Mouse (Mus musculus): ENCODE data around the gene Mindy2. TPM values are rescaled to one million over a fixed set of nuclear protein-coding genes. Genes with fewer than 3 reads are reported as not detected.

The Mindy2 gene
- 10 to 100 TPM in 2 of 3 experiments, 1 to 10 TPM in 1; 9.4 to 17.6 (median 13.6) TPM for polyA plus RNA-seq (2017; shearing (Covaris generic))

DNA sequence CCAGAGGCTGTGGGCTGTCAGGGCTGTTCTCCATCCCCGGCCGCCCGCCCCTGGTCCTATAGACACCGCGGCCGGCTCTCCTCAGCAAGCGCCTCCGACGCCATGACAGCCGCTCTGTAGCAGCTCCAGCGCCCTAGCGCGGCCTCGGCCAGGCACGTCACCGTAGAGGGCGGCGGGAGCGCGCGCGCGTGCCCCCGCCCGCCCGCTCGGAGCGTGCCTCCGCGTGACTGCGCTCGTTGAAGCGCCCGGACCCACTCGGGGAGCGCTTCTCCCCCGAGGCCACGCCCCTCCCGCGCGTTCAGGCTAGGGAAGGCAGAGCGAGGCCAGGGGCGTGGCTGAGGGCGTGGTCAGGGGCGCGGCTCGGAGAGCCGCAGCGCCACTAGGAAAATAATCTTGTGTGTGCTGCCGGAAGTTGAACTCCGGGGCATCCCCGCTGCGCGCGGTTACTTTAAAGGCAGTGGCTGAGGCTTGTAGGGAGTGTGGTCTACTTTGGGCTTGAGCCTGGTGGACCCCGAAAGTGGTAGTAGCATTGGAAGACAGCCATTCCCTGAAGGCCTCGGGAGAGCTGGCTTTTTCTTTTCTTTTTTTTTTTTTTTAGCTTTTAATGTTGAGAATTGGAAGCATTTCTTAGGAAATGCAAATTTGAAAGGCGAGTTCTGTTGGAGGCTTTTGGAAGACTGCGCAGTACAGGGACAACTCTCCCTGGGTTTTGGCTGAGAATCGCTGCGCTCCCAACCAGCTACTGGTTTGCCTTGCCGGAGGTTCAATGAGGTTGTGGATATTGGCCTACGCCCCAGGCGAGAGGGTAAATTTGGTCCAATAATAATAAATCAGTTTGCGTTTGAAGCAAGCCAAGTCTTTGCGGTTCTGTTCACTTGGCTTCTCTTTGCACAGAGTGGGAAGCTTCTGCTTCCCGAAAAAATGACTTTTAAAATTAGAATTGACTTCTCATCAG, at the start of gene Mindy2:
Gene Mindy2 (minus strand): TSS at position 162 of the 955 bp plus-strand sequence.
- ATAC-seq = peak; percentile 93

DNA sequence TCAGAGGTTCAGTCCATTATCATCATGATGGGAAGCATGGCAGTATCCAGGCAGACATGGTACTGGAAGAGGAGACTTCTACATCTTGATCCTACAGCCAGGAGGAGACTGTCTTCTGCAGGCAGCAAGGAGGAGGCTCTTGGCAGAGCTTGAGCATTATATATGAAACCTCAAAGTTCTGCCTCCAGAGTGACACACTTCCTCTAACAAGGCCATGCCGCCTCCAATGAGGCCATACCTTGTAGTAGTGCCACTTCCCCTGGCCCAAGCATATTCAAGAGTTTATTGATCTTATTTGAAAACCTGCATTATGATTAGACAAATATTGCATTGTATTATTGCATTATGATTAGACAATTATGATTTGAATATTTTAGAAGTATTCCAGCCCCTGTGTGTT, 49.5 kb upstream of the Mindy2 start:
- ATAC-seq = no peak

DNA sequence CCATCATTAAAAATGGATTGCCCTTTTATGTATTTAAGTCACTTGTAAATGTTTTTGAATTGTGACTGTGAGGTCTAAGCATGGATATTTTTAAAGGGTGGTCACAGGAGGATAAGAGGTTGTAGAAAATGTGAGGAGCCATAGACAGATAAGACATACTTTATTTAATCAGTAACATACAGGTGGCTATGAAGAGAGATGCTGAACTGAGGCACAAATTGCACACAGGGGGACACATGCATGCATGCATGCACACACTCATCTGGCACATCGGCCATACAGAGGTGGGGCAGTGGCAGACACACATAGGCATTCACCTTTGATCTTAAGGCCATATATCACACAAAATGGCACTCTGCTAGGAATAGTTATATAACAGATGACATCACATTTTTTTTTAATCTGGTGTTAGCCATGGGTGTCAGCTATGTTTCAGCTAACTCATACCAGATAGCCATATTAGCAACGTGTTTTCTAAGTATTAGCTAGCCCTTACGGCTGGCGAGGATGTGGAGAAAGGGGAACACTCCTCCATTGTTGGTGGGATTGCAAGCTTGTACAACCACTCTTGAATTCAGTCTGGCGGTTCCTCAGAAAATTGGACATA, 46.7 kb upstream of the Mindy2 start:
- ATAC-seq = no peak

DNA sequence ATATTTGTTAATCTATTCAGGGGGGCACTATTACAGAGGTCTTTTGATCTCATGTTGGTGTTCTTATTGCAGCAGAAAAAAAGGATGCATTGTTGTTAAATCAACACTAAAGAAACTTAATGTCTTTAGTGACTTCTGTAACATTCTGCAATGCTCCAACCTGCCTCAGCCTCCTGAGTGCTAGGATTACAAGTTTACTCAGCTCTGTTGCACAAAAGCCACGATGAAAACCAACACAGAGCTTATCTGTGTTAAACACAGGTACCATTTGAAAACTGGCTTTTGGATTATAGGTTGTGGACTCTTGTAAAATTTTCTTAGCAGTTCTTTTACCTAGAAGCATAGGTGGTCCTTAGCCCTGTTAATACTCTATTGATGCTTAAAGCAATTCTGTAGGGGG, 41.1 kb upstream of the Mindy2 start:
- ATAC-seq = no peak

DNA sequence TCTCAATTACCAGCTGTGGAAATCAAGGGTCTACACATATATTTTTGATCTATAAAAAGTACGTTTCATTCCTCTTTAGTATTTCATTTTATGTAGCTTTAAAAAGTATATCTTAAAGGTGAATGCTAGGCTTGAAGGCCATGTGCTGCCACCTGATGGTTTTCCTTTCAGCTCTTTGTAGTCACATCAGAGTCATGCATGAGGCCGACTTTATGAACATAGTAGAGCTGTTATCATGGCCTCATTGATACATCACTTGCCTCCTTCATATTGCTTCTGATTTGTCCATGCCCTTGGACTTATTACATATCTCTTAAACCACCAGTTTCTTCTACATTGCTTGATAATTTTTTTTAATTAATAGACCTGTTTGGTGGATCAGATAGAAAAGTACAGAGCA, 38.7 kb upstream of the Mindy2 start:
- no peak for ATAC-seq

DNA sequence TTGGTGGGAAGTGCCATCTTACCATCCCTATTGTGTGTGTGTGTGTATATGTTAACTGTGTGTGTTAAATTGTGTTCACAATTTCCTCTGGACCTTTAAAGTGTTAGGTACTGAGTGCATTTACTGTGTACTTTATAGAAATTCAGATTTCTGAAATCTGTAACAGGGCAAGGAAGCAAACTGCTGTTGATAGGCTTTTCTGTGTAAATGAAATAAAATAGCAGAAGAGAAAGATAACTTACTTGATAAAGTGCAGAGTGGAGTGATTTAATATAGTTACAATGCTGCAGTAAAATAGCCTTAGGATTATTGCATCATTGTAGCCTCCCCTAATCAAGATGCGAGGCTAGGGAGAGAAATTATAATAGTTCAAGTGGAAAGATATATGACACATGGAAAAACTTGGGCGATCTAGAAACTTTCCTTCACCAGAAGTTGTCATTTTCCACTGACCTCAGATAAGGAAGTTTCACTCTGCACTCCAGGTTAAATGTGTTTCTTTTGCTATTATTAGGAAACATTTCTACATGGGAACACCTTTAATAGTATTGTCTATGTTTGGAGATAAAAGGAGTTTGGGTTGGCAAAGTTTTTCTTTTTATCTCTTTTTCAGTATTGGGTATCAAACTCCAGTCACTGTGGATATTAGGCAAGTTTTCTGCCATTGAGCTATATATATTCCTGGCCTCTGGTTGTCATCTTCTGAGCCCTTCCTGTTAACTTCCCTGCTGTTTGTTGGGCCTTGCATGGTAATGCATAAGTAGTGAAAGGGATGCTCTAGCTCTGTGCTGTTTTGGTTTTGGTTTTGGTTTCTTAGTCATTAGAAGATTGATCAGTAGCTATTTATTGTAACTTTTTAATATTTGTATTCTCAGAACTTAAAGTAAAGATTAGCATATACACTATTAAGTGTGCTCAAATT, 35.1 kb upstream of the Mindy2 start:
- peak; percentile 87 for ATAC-seq

DNA sequence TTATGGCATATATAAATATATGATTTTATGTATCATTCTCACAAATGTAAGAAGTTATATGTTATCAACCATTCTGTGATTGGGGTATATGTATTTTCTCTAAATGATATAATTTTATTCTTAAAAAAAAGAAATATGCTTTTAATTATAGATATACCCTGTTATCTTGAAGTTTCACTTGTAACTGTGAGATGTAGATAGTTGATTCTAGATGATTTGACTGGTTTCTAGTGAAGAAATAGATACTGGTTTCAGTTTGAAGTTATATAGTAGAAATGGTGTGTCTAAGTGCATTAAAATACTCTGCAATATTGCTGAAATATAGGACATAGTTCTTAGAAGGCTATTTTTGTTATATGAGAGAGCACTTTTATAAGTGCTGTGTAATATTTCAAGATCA, 33.6 kb upstream of the Mindy2 start:
- no peak for ATAC-seq

DNA sequence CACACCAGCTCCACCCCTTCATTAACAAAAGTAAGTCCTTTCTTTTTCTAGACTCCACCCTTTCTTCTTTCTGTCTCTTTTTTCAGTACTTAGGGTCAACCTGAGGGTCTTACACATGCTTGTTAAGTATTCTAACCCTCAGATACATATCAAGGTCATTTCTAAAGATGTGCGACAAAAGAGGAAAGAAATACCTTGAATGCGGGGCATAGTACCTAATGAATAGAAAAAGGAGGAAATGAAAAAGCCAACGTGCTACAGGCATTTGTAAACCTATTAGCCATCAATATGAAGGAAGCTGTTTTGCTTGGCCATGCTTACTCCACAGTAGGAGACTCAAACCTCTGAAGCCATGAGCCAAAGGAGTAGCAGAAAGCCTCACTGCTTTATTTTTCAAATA, 33.0 kb upstream of the Mindy2 start:
- no peak for ATAC-seq

DNA sequence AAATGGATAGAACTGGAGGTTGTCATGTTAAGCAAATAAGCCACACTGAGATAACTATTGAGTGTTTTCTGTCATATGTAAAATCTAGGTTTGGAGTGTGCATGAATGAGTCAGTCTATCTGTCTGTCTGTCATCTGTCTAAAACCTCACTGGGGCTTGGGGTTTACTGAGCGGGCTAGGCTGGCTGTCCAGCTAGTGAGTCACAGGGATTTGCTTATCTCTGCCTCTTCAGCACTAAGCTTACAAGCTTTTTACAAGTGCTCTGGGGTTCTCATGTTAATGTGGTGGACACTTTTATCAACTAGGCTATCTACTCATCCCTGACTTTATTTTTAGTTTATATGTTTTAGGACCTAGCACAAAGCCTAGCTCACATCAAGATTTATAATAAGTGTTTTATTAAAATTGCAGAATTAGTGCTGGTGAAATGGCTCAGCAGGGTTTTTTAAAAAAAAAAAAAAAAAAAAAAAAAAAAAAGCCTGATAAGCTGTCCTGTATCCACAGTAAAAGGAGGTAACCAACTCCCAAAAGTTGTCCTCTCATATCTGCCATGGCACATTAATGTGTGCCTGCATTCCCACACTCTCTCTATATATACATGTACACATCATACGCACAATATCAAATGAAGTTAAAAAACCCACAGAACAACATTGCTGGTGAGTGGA, 31.5 kb upstream of the Mindy2 start:
- ATAC-seq = no peak

DNA sequence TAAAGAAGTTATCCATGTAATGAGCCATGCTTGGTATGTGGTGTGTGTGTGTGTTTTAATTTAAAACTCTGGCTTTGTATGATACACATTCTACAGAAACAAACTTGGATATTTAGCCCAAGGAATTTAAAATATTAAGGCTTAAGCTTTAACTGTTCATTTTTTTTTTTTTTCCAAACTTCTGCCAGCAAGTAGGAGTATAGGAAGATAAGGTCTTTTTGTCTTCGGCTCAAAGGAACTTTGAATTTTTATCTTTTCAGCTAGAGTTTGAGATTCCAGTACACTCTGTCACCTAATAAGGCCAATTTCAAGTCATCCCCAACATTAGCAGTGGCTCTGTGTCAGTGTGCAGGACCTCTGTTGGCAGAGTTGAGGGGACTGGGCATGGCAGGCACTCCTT, 25.2 kb upstream of the Mindy2 start:
- no peak for ATAC-seq

DNA sequence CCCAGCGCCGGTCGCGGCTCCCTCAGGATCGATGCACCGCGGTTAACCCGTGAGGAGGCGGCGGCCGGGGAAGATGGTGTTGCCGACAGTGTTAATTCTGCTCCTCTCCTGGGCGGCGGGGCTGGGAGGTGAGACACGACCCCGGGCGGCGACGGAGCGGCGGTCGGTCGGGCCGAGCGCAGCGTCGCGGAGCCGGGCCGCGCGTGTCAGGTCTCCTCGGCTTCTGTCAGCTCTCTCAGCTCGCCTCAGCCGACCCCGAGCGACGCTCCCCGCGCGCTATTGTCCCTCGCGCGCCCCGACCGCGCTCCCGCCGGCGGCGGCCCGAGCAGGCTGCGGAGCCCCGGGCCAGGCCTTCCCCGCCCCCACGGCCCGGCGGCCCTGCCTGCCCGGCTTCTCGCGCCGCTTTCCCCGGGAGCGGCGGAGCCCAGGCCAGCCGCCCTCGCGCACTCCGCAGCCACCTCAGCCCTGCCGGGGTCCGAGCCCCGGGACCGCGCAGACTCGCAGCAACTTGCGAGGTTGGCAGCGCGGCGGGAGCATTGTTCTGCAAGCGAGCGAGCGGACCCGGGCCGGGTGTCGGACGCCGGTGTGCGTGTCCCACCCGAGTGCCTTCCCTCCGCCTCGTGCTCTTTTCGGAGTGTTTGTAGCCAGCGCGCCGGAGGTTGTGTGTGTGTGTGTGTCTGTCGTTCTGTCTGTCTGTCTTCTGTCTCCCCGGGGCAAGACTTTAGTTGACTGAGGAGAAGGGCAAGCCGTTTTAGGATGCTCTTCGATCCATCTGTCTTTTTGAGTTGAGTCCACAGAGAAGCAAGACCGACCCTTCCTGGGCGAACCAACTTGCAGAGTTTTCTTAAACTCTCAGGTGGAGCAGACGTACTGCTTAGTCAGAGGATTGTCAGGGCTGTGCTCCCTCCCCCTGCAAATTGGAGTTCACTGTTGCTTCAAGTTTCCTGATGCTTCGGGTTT, 22.4 kb upstream of the Mindy2 start:
- peak; percentile 25 for ATAC-seq

DNA sequence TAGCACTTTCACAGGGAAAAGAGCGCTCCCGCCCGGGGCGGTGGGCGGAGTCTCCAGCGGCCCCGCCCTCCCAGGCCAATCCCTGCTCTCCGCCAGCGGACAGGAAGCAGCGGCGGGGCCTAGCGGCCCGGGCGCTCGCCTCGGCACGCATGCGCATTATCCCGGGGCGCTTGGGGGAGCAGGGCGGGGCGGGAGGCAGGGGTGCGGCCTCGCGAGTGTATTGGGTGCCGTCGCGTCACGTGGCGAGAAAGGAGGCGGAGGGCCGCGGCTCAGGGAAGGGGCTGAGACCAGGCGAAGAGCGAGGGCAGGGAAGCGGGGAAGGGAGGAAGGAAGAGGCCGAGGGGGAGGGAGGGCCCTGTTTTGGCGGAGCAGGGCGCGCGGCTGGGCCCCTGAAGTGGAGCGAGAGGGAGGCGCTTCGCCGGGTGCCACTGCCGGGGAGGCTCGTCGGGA, 21.7 kb upstream of the Mindy2 start, which contains the start of gene Adam10:
Gene Adam10 (plus strand): TSS at position 316 of the 450 bp plus-strand sequence.
- peak; percentile 95 for ATAC-seq

DNA sequence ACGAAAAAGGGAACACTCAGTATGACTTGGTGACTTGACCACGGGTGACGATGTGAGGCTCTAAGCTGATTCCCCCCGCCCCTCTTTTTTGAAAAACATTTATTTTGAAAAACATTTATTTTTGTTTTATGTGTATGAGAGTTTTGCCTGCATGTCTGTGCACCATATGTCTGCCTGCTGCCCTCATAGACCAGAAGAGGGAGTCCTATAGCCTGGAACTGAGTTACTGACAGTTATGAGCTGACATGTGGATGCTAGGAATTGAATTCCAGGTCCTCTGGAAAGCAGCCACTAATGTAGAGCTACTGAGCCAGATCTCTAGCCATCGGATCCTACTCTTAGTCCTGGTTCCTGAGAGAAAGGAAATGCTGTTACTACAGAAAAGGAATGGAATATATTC, 19.0 kb upstream of the Mindy2 start:
- ATAC-seq = no peak

DNA sequence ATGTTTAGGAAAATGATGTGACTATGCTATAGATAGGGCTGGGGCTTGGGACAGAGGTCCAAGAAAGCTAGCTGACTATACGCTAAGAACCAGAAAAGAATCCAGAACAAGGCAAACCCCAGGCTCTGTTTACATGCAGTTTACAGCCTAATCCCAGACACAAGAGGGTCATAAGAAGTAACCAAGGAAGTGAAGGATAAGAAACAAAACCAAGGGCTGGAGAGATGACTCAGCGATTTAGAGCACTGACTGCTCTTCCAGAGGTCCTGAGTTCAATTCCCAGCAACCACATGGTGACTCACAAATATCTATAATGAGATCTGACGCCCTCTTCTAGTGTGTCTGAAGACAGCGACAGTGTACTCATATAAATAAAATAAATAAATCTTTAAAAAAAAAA, 18.1 kb upstream of the Mindy2 start:
- no peak for ATAC-seq

DNA sequence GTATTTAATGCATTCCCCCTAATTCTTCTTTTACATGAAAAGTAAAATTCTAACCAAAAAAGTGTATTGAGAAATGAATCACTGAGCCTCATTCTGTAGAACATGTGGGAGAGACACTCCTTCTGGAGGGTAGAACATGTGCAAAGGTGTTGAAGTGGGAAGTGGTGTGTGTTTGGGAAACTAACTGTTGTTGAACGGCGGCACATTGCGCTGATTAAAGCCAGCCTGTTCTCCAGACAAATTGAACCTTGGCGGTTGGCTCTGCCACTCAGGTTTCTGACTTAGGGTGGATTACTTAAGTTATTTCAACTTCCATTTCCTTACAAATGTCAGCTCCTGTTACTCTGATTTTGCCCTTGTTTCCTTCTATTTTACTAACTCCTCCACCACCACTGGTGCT, 16.7 kb upstream of the Mindy2 start:
- no peak for ATAC-seq

DNA sequence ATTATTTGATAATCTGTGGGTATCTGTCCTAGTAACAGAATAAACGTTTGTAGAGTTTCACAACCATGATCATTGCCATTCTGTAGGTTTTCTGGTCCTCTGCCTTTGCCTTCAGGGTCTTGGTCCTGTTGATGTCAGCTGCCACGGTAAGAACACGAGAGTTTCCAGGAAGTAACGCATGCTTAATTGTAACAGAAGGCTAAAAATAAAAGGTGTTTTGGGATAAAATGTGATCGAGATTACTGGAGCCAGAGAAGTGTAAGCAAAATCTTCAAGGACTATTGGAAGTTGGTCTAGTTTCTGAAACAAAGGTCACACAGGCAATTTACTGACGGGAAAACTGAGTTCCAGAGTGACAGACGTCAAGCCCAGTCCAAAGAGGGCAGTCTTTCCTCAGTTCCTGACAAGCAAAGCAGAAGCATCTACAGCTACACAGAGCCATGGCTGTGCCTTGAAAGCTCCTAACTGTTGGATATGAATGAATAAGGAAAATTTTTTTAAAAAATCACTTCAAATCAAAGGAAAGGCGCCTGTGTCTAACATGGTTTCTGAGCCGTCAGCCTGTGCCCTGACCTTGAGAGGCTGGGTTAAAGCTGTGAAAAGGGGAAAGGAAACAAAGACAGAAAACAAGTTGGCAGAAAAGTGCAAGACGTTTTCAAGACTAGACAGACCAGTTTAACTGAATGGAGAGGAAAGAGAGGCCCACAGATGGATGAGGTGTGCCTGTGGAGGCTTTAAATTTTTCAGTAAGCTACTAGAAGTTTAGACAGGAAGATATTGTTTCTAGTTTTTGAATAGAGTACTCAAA, 15.0 kb upstream of the Mindy2 start:
- ATAC-seq = peak; percentile 27

DNA sequence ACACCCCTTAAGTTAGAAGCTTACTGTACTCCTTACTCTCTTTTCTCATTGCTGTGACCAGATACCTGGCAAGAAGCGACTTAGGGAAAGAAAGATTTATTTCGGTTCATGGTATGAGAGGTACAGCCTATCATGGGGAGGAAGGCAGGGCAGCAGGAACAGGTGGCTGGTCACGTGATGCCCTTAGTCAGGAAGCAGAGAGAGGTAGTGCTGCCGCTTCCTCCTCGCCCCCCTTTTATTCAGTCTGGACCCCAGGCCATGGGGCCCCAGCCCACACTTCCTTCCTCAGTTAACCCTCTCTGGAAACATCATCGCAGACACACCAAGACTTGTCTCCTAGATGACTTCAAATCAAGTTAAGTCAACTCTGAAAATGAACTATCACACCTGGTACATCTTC, 14.3 kb upstream of the Mindy2 start:
- peak; percentile 91 for ATAC-seq

DNA sequence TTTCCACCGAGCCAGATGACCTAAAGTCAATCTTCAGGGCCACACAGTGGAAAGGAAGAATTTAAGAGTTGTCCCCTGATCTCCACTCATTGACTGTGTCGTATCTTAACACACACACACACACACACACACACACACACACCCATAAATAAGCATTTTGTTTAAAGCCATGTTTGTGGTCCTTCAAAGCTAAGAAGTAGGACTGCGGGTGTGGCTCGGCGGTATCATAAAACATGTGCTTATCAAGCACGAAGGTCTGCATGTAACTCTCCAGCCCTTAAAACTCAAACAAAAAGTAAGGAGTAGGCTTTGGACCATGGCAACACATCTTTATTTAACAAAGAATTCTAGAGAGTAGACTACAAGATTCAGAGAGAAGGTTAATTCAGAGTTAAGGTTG, 13.4 kb upstream of the Mindy2 start:
- ATAC-seq = no peak

DNA sequence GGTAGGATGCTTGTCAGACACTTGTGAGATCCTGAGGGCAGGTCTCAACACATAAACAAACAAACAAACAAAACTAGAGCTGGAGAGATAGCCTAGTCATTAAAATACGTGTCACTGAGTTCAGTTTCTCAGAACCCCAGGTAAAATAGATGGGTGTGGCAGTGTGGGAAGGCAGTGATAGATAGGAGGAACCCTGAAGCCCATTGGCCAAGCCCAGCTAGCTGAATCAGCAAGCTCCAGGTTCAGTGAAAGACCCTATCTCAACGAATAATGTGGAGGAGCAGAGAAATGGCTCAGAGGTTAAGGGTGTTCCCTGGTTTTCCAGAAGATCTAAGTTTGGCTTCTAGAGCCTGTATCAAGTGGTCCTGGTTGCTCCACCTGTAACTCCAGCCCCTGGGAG, 12.2 kb upstream of the Mindy2 start:
- ATAC-seq = no peak

DNA sequence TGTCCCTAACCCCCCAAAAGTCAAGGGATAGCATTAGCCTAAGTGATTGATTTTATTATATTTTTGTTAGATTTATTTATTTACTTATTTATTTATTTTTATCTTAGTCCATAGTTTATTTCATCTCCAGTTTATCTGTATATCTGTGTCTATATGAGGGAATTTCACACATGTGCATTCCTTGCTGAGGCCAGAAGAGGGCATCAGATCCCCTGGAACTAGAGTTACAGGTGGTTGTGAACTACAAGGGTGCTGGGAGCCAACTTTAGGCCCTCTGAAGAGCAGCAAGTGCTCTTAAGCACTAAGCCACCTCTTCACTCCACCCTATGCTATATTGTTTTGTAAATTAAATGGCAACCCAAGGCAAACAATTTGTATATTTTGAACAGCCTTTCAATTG, 11.1 kb upstream of the Mindy2 start:
- ATAC-seq = no peak

Data from inflammation-experienced regulatory T-cells, adult 6 months (primary cell).